Mouse (Mus musculus) neural tube, embryonic 12.5 days (tissue): ENCODE measurements around the gene Spsb4. TPM values are rescaled to one million over a fixed set of nuclear protein-coding genes. Genes with fewer than 3 reads are reported as not detected.
A peak's percentile ranks its signal among the peaks of the same experiment; 100 is the strongest.

Experiments used
- ATAC-seq: fragments of 200-750 bp; cut with Nextera tagmentation; 2 replicates; pipeline ENCODE4 v1.8.0; 2017; ENCODE audit warnings: low read depth, mild to moderate bottlenecking, moderate TSS enrichment, moderate library complexity; ENCODE audit not compliant: low FRiP score
- H3K27ac ChIP-seq: fragments of 300-500 bp; sonication (generic); 2 replicates; pipeline ENCODE4 v1.5.1; 2016
- H3K27me3 ChIP-seq: fragments of 300-500 bp; sonication (generic); replicated peaks from 2 replicates; pipeline ENCODE4 v1.6.1; 2016; ENCODE audit warnings: mild to moderate bottlenecking
- H3K36me3 ChIP-seq: fragments of 300-500 bp; sonication (generic); 2 replicates; pipeline ENCODE4 v1.6.1; 2016; ENCODE audit warnings: mild to moderate bottlenecking
- H3K4me1 ChIP-seq: fragments of 300-500 bp; sonication (generic); 2 replicates; pipeline ENCODE4 v1.6.1; 2016
- H3K4me2 ChIP-seq: fragments of 300-500 bp; sonication (generic); replicated peaks from 2 replicates; pipeline ENCODE4 v1.6.1; 2016; ENCODE audit warnings: mild to moderate bottlenecking
- H3K4me3 ChIP-seq: fragments of 300-500 bp; sonication (generic); 2 replicates; pipeline ENCODE4 v1.5.1; 2016
- H3K9ac ChIP-seq: fragments of 300-500 bp; sonication (generic); 2 replicates; pipeline ENCODE4 v1.6.1; 2016; ENCODE audit warnings: mild to moderate bottlenecking
- H3K9me3 ChIP-seq: fragments of 300-500 bp; sonication (generic); 2 replicates; pipeline ENCODE4 v1.6.1; 2016; ENCODE audit warnings: mild to moderate bottlenecking
- WGBS: fragments of 180-500 bp; shearing (Covaris S2); methylation state at CpG from one replicate; pipeline ENCODE4 v1.1.7; 2016; 5-methylcytosine and 5-hydroxymethylcytosine counted together
- polyA plus RNA-seq: library from polyadenylated mRNA; unstranded; fragments of >200 nt; fragmentation: Nextera tagmentation; extraction: Ambion mirVana; gene quantifications from 2 replicates; pipeline ENCODE4 v1.2.1, GENCODE M21; 2016

The Spsb4 gene
- polyA plus RNA-seq, 1 experiment from 2014 or later: 126 TPM

DNA sequence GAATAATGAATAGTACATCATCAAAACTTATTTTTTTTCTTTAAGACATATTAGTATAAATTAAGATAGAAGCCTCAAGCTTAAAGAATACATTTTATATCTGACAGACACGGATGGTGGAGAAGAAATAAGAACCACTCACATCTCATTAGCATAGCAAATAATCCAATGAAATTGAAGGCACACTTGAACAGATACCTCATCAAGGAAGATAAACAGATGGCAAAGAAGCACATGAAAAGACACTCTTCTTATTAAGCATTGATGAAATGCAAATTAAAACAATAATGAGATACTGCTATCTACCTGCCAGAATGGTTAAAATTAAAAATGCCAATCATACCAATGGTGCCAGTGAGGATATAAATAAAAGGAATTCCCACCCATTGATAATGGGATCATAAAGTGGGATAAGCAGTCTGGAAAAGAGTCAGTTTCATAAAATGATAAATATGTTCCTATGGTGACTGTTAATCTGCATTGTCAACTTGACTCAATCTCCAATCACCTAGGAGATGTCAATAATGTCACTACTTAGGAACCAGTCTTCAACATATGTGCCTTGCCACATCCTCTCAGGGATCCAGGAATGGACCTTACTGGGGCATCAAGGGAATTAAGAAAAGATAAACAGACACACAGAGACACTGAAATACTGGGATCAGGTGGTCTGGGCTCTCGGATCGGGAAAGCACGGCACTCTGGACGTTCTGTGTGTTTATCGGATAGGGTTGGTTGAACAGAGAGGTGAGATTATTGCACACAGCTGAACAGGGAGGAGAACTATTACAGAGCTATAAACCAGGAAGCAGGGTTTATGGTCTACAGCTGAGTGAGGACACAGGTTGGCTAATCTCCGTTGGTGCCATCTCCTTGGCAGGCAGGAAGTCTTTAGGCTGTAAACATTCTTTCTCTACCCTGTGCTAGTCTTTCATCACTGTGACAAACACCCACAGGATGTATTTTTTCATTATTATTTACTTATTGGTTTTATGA, 114.0 kb downstream of the Spsb4 start:
- H3K36me3 ChIP-seq: no peaks in the 10 kb centered on the region
- peak; percentile 53; the same call in 1 of the 2 replicates for ATAC-seq
- no peak overlapping the region for H3K4me2 ChIP-seq
- no peaks in the 10 kb centered on the region for H3K9me3 ChIP-seq
- no peak overlapping the region for H3K9ac ChIP-seq
- H3K4me1 ChIP-seq: no peaks in the 10 kb centered on the region
- H3K27me3 ChIP-seq: no peaks in the 10 kb centered on the region
- H3K4me3 ChIP-seq: no peak overlapping the region
- no peak overlapping the region for H3K27ac ChIP-seq
- 59% methylated on average over 7 of the region's 7 CpGs for WGBS

DNA sequence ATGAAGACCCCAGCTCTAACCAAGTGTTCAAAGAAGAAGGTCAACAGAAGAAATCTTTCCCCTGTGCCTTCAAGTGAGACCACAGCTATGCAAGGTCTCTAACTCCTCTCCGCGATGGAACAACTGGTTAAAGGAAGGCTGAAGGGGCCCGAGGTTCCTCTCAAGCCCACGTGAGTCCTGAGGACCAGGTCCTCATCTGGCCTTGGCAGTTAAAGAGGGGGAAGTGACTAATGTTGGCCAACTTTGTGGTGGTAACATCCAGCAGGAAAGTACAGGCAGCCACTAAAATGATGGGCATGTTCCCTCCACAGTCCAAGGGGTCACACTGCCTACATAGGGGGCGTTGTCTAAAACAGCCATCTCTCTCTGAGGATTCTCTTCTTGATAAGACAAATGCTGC, 118.9 kb downstream of the Spsb4 start:
- no peaks in the 10 kb centered on the region for H3K27me3 ChIP-seq
- no peak overlapping the region for H3K4me3 ChIP-seq
- H3K9me3 ChIP-seq: no peaks in the 10 kb centered on the region
- H3K27ac ChIP-seq: no peak overlapping the region
- no peak for ATAC-seq
- 86% methylated on average over 5 of the region's 5 CpGs for WGBS
- H3K9ac ChIP-seq: no peak overlapping the region
- no peak overlapping the region for H3K4me2 ChIP-seq
- no peaks in the 10 kb centered on the region for H3K36me3 ChIP-seq
- no peaks in the 10 kb centered on the region for H3K4me1 ChIP-seq

DNA sequence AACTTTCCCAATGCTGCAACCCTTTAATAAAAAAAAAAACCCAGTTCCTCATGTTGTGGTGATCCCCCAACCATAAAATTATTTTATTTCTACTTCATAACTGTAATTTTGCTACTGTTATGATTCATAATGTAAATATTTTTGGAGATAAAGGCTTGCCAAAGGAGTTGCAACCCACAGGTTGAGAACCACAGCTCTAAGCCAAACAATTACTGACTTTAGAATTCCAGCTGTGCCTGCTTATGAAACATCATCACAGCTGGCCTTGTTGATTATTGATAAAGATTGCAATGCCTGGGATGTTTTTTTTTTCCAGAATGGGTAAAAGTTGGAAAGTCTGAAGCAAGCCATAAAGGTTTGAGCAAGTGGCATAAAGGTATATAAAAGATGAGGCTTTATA, 119.6 kb downstream of the Spsb4 start:
- H3K36me3 ChIP-seq: no peaks in the 10 kb centered on the region
- no peaks in the 10 kb centered on the region for H3K27me3 ChIP-seq
- no peak overlapping the region for H3K9ac ChIP-seq
- no peak overlapping the region for H3K27ac ChIP-seq
- no peaks in the 10 kb centered on the region for H3K4me1 ChIP-seq
- no peaks in the 10 kb centered on the region for H3K9me3 ChIP-seq
- no peak overlapping the region for H3K4me3 ChIP-seq
- ATAC-seq: no peak
- H3K4me2 ChIP-seq: no peak overlapping the region

DNA sequence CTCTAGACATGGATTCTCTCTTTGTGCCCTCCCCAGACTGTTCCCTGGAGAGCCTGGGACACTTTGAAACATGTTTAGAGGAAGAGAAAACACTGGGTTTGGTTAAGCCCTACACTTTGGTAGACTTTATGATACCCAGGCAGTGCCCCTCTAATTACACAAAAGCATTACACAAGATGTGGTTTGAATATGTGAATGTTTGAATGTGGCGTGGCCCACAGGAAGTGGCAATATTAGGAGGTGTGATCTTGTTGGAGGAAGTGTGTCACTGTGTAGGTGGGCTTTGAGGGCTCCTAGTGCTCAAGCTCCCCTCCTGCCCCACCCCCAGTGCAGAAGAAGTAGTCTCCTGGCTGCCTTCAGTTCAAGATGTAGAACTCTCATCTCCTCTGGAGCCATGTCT, 122.0 kb downstream of the Spsb4 start:
- Histone ChIP-seq H3K4me1 (peaks cover 3% of the 10 kb centered on the region; the same call in 1 of the 2 replicates), H3K4me2 (no peak overlapping the region), H3K9me3 (no peaks in the 10 kb centered on the region), H3K27ac (no peak overlapping the region), H3K36me3 (no peaks in the 10 kb centered on the region), H3K9ac (no peak overlapping the region), H3K4me3 (no peak overlapping the region), H3K27me3 (no peaks in the 10 kb centered on the region)
- ATAC-seq: no peak
- 89% methylated on average over 1 of the region's 1 CpGs for WGBS

DNA sequence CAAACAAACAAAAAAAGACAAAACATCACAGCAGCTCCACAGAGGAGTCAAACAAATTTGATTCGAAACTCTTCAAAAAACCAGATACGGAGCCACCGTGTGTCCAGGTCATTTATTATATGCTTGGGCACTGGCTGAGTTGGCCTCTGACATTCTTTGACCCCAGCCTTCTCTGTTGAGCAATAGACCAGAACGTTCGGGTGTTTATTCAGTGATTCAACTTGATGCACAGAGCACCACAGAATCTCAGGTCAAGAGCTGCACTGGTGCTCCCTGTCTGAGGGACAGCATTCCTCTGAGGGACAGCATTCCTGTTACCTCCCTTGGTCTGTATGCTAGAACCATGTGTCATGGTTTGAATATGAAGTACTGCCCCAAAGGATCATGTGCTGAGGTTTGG, 125.1 kb downstream of the Spsb4 start:
- Histone ChIP-seq H3K4me2 (no peak overlapping the region), H3K4me3 (no peak overlapping the region), H3K27ac (no peak overlapping the region), H3K4me1 (peaks cover 24% of the 10 kb centered on the region), H3K9me3 (no peaks in the 10 kb centered on the region), H3K36me3 (no peaks in the 10 kb centered on the region), H3K9ac (no peak overlapping the region), H3K27me3 (no peaks in the 10 kb centered on the region)
- ATAC-seq: no peak
- 55% methylated on average over 5 of the region's 5 CpGs for WGBS

Other genes with a start within 250 kb of the Spsb4 start
- gene Pxylp1, start 126.2 kb downstream of the Spsb4 start, polyA plus RNA-seq: 41.2 and 42.6 TPM in 2 replicates
- 76.2 and 79.4 TPM in 2 replicates for gene Slc25a36, start 92.3 kb upstream of the Spsb4 start, polyA plus RNA-seq